Mouse (Mus musculus): Measurements from ENCODE around the gene Ryr2. TPM values are rescaled to one million over a fixed set of nuclear protein-coding genes. Genes with fewer than 3 reads are reported as not detected.
"Not testable (repeated sequence)": the region's sequence is repeated elsewhere in the genome, so short reads cannot be mapped to it uniquely, and the experiment has no call there.

Ryr2 gene
- polyA plus RNA-seq (2015; fragmentation: Nextera tagmentation; extraction: Ambion mirVana) = 0.10 and 0.12 TPM in 2 replicates

GRCm38 (mm10) chr13:12106662-12107632 lies at the start of gene Ryr2:
Gene Ryr2, minus strand, starts transcription at chr13:12106945.
- H3K4me2 ChIP-seq = peak within 1 kb of the TSS; percentile 76
- 10% methylated on average over 50 of the region's 64 CpGs for WGBS (ENCODE audit: insufficient replicate concordance)
- peak within 1 kb of the TSS; percentile 56 for H3K4me3 ChIP-seq (replicated peaks)
- H3K9me3 ChIP-seq (replicated peaks) = no peaks in the 10 kb centered on the region
- peaks cover 9% of the 10 kb centered on the region for H3K4me1 ChIP-seq (replicated peaks)
- H3K27ac ChIP-seq = no peak within 1 kb of the TSS
- peaks cover 70% of the 10 kb centered on the region for H3K27me3 ChIP-seq
- H3K9ac ChIP-seq = no peak within 1 kb of the TSS
- H3K36me3 ChIP-seq = no peaks in the 10 kb centered on the region
- ATAC-seq (ENCODE audit: low read depth) (peak; percentile 75), DNase-seq (peak; percentile 22)

- H3K27ac ChIP-seq = no peak overlapping the region
- H3K4me2 ChIP-seq = no peak overlapping the region
- WGBS (ENCODE audit: insufficient replicate concordance) = 74% methylated on average over 11 of the region's 11 CpGs
- ATAC-seq (ENCODE audit: low read depth) (no peak), DNase-seq (no peak)
- no peak overlapping the region for H3K9ac ChIP-seq
- no peak overlapping the region for H3K4me3 ChIP-seq (replicated peaks)
- no peaks in the 10 kb centered on the region for H3K9me3 ChIP-seq (replicated peaks)
- no peaks in the 10 kb centered on the region for H3K27me3 ChIP-seq
- H3K36me3 ChIP-seq = no peaks in the 10 kb centered on the region
- H3K4me1 ChIP-seq (replicated peaks) = no peaks in the 10 kb centered on the region
Observed at GRCm38 (mm10) chr13:12153922-12154321, 47.2 kb upstream of the Ryr2 start.

- H3K9ac ChIP-seq = no peak overlapping the region
- no peak for ATAC-seq (ENCODE audit: low read depth)
- no peak for DNase-seq
Observed at GRCm38 (mm10) chr13:12146918-12147507, 40.3 kb upstream of the Ryr2 start.

GRCm38 (mm10) chr13:12146402-12146801 lies 39.7 kb upstream of the Ryr2 start:
- Histone ChIP-seq H3K27ac (no peak overlapping the region), H3K4me3 (replicated peaks) (no peak overlapping the region), H3K9me3 (replicated peaks) (no peaks in the 10 kb centered on the region), H3K27me3 (no peaks in the 10 kb centered on the region), H3K36me3 (no peaks in the 10 kb centered on the region), H3K9ac (no peak overlapping the region), H3K4me2 (no peak overlapping the region), H3K4me1 (replicated peaks) (no peaks in the 10 kb centered on the region)
- ATAC-seq (ENCODE audit: low read depth) = no peak
- WGBS (ENCODE audit: insufficient replicate concordance) = 66% methylated on average over 2 of the region's 2 CpGs
- no peak for DNase-seq

More at GRCm38 (mm10) chr13:12146918-12147507, 40.3 kb upstream of the Ryr2 start:
- Histone ChIP-seq H3K9me3 (replicated peaks) (no peaks in the 10 kb centered on the region), H3K27me3 (no peaks in the 10 kb centered on the region), H3K4me2 (no peak overlapping the region), H3K4me1 (replicated peaks) (no peaks in the 10 kb centered on the region), H3K4me3 (replicated peaks) (no peak overlapping the region), H3K27ac (no peak overlapping the region), H3K36me3 (no peaks in the 10 kb centered on the region)
- 62% methylated on average over 6 of the region's 6 CpGs for WGBS (ENCODE audit: insufficient replicate concordance)

- DNase-seq = no peak
- H3K27me3 ChIP-seq = no peaks in the 10 kb centered on the region
Observed at GRCm38 (mm10) chr13:12143347-12143746, 36.6 kb upstream of the Ryr2 start.

GRCm38 (mm10) chr13:12136461-12136860 lies 29.7 kb upstream of the Ryr2 start:
- not testable (repeated sequence) for ATAC-seq (ENCODE audit: low read depth); H3K27ac ChIP-seq; H3K9ac ChIP-seq; H3K9me3 ChIP-seq (replicated peaks); H3K4me3 ChIP-seq (replicated peaks); DNase-seq; H3K4me2 ChIP-seq; H3K36me3 ChIP-seq; H3K27me3 ChIP-seq
- H3K4me1 ChIP-seq (replicated peaks) = peaks cover 26% of the 10 kb centered on the region
- 82% methylated on average over 10 of the region's 10 CpGs for WGBS (ENCODE audit: insufficient replicate concordance)

More at GRCm38 (mm10) chr13:12143347-12143746, 36.6 kb upstream of the Ryr2 start:
- no peak overlapping the region for H3K4me3 ChIP-seq (replicated peaks)
- no peaks in the 10 kb centered on the region for H3K36me3 ChIP-seq
- no peaks in the 10 kb centered on the region for H3K9me3 ChIP-seq (replicated peaks)
- H3K9ac ChIP-seq = no peak overlapping the region
- ATAC-seq (ENCODE audit: low read depth) = no peak
- H3K27ac ChIP-seq = no peak overlapping the region
- 73% methylated on average over 5 of the region's 5 CpGs for WGBS (ENCODE audit: insufficient replicate concordance)
- H3K4me1 ChIP-seq (replicated peaks) = no peaks in the 10 kb centered on the region
- no peak overlapping the region for H3K4me2 ChIP-seq

- H3K36me3 ChIP-seq = no peaks in the 10 kb centered on the region
- peaks cover 47% of the 10 kb centered on the region for H3K4me1 ChIP-seq (replicated peaks)
- H3K9ac ChIP-seq = no peak overlapping the region
- ATAC-seq (ENCODE audit: low read depth) (peak; percentile 30), DNase-seq (peak; percentile 6)
- no peak overlapping the region for H3K27ac ChIP-seq
- H3K4me3 ChIP-seq (replicated peaks) = no peak overlapping the region
- 47% methylated on average over 7 of the region's 7 CpGs for WGBS (ENCODE audit: insufficient replicate concordance)
- no peaks in the 10 kb centered on the region for H3K27me3 ChIP-seq
- H3K4me2 ChIP-seq = peak overlapping the region; percentile 48; the same call in 1 of the 2 replicates
- H3K9me3 ChIP-seq (replicated peaks) = no peaks in the 10 kb centered on the region
Observed at GRCm38 (mm10) chr13:12133549-12133948, 26.8 kb upstream of the Ryr2 start.

GRCm38 (mm10) chr13:12132160-12132710 lies 25.5 kb upstream of the Ryr2 start:
- H3K36me3 ChIP-seq = no peaks in the 10 kb centered on the region
- H3K4me1 ChIP-seq (replicated peaks) = peaks cover 47% of the 10 kb centered on the region
- no peaks in the 10 kb centered on the region for H3K27me3 ChIP-seq
- ATAC-seq (ENCODE audit: low read depth) = peak; percentile 98
- no peaks in the 10 kb centered on the region for H3K9me3 ChIP-seq (replicated peaks)
- 9% methylated on average over 3 of the region's 3 CpGs for WGBS (ENCODE audit: insufficient replicate concordance)
- peak overlapping the region; percentile 80 for H3K27ac ChIP-seq
- H3K4me3 ChIP-seq (replicated peaks) = peak overlapping the region; percentile 9; the same call in 1 of the 2 replicates
- H3K4me2 ChIP-seq = peak overlapping the region; percentile 48
- DNase-seq = peak; percentile 69
- H3K9ac ChIP-seq = peak overlapping the region; percentile 18; the same call in 1 of the 2 replicates

- Histone ChIP-seq H3K36me3 (no peaks in the 10 kb centered on the region), H3K9me3 (replicated peaks) (no peaks in the 10 kb centered on the region), H3K27me3 (no peaks in the 10 kb centered on the region), H3K27ac (no peak overlapping the region), H3K4me3 (replicated peaks) (no peak overlapping the region), H3K9ac (no peak overlapping the region), H3K4me1 (replicated peaks) (peaks cover 50% of the 10 kb centered on the region), H3K4me2 (no peak overlapping the region)
- 79% methylated on average over 1 of the region's 1 CpGs for WGBS (ENCODE audit: insufficient replicate concordance)
- ATAC-seq (ENCODE audit: low read depth) = no peak
- no peak for DNase-seq
Observed at GRCm38 (mm10) chr13:12129121-12129520, 22.4 kb upstream of the Ryr2 start.

GRCm38 (mm10) chr13:12126099-12126498 lies 19.4 kb upstream of the Ryr2 start:
- Histone ChIP-seq H3K27ac (no peak overlapping the region), H3K4me2 (no peak overlapping the region)
- no peak for ATAC-seq (ENCODE audit: low read depth)

GRCm38 (mm10) chr13:12124940-12125540 lies 18.3 kb upstream of the Ryr2 start:
- ATAC-seq (ENCODE audit: low read depth) (no peak), DNase-seq (no peak)
- Histone ChIP-seq H3K9me3 (replicated peaks) (no peaks in the 10 kb centered on the region), H3K4me3 (replicated peaks) (no peak overlapping the region), H3K27ac (no peak overlapping the region), H3K36me3 (no peaks in the 10 kb centered on the region), H3K27me3 (no peaks in the 10 kb centered on the region), H3K4me1 (replicated peaks) (peaks cover 9% of the 10 kb centered on the region), H3K9ac (no peak overlapping the region), H3K4me2 (no peak overlapping the region)
- 75% methylated on average over 7 of the region's 7 CpGs for WGBS (ENCODE audit: insufficient replicate concordance)

More at GRCm38 (mm10) chr13:12126099-12126498, 19.4 kb upstream of the Ryr2 start:
- H3K9ac ChIP-seq = no peak overlapping the region
- no peaks in the 10 kb centered on the region for H3K27me3 ChIP-seq
- H3K4me1 ChIP-seq (replicated peaks) = peaks cover 20% of the 10 kb centered on the region
- no peak for DNase-seq
- H3K4me3 ChIP-seq (replicated peaks) = no peak overlapping the region
- H3K9me3 ChIP-seq (replicated peaks) = no peaks in the 10 kb centered on the region
- no peaks in the 10 kb centered on the region for H3K36me3 ChIP-seq

Data from liver, embryonic 13.5 days (tissue).